Mouse (Mus musculus): ENCODE data around the gene Usp47. TPM values are rescaled to one million over a fixed set of nuclear protein-coding genes. Genes with fewer than 3 reads are reported as not detected.
"Not testable (repeated sequence)": the region's sequence is repeated elsewhere in the genome, so short reads cannot be mapped to it uniquely, and the experiment has no call there.

The Usp47 gene
- polyA plus RNA-seq, 1 experiment, result 73.3 TPM

DNA sequence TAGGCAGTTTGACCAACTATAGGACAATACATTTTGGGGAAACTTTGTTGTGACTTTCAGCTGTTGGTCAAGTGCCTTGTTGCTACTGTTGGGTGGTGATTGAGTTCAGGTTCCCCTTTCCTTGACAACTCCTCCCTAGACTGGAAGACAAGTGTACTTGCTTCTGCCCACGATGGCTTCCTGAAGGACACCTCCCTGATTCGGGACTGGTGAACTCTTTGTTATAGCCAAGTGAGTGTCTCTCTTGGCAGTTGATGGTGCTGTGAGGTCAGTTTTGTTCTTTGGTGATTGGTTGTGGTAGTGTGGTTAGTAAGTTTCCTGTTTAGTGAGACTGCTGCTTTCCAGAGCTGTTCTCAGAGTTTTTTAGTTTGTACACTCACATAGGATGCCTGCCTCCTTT lies 19.5 kb downstream of the Usp47 start:
- TF ChIP-seq CTCF (IDR thresholded peaks at IDR 0.05; ENCODE audit: borderline replicate concordance, extremely low read depth, insufficient read depth, insufficient read length) (no peak), POLR2A (IDR thresholded peaks at IDR 0.05; ENCODE audit: borderline replicate concordance, extremely low read depth, insufficient read depth, insufficient read length, poor library complexity, severe bottlenecking) (no peak)
- DNase-seq (ENCODE audit: low read depth), result no peak

- TF ChIP-seq CTCF (IDR thresholded peaks at IDR 0.05; ENCODE audit: borderline replicate concordance, extremely low read depth, insufficient read depth, insufficient read length) (no peak), POLR2A (IDR thresholded peaks at IDR 0.05; ENCODE audit: borderline replicate concordance, extremely low read depth, insufficient read depth, insufficient read length, poor library complexity, severe bottlenecking) (no peak)
- no peak for DNase-seq (ENCODE audit: low read depth)
Observed at GRCm38 (mm10) chr7:112045249-112045648, 21.9 kb downstream of the Usp47 start.

- no peak for TF ChIP-seq POLR2A (IDR thresholded peaks at IDR 0.05; ENCODE audit: borderline replicate concordance, extremely low read depth, insufficient read depth, insufficient read length, poor library complexity, severe bottlenecking)
- TF ChIP-seq CTCF (IDR thresholded peaks at IDR 0.05; ENCODE audit: borderline replicate concordance, extremely low read depth, insufficient read depth, insufficient read length), result no peak
- no peak for DNase-seq (ENCODE audit: low read depth)
Observed at GRCm38 (mm10) chr7:112045794-112046388, 22.6 kb downstream of the Usp47 start.

DNA sequence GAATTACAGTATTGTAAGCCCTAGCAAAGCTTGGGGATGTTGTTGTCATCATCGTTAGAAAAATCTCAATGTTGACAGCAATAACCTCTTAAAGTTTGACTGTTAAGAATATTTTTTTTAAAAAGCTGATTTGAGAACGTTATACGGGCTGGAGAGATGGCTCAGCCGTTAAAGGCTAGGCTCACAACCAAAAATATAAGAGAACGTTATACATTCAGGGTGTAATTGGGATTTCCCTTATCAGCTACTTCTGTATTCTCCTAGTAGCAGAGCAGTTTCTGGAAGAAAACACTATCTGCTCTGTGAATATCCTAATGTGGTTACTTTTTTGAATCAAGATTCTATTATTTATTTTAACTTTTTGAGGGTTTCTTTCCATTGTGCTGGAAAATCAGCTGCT lies 25.3 kb downstream of the Usp47 start:
- no peak for TF ChIP-seq CTCF (IDR thresholded peaks at IDR 0.05; ENCODE audit: borderline replicate concordance, extremely low read depth, insufficient read depth, insufficient read length)
- TF ChIP-seq POLR2A (IDR thresholded peaks at IDR 0.05; ENCODE audit: borderline replicate concordance, extremely low read depth, insufficient read depth, insufficient read length, poor library complexity, severe bottlenecking), result no peak
- no peak for DNase-seq (ENCODE audit: low read depth)

DNA sequence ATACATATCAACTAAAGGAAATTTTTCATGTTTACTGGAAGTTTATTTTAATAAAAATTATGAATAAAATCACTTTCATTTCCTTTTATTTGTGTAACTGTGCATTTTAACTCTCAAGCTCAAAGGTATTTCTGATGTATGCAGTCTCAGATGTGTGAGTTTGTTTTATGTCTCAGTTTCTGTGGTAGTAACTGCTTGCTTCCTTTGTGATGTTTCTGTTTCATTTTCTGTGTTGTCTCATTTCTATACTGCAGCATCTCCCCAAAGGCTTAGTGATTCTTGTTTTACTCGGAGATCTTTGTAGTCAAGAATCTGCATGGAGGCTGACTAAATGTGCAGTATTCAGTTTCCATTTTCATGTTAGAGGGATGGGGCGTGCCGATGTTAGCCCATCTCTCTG lies 30.4 kb downstream of the Usp47 start:
- TF ChIP-seq POLR2A (IDR thresholded peaks at IDR 0.05; ENCODE audit: borderline replicate concordance, extremely low read depth, insufficient read depth, insufficient read length, poor library complexity, severe bottlenecking) (no peak), CTCF (IDR thresholded peaks at IDR 0.05; ENCODE audit: borderline replicate concordance, extremely low read depth, insufficient read depth, insufficient read length) (no peak)
- DNase-seq (ENCODE audit: low read depth), result no peak

GRCm38 (mm10) chr7:112055901-112056625 lies 32.8 kb downstream of the Usp47 start:
- TF ChIP-seq CTCF (IDR thresholded peaks at IDR 0.05; ENCODE audit: borderline replicate concordance, extremely low read depth, insufficient read depth, insufficient read length) (no peak), POLR2A (IDR thresholded peaks at IDR 0.05; ENCODE audit: borderline replicate concordance, extremely low read depth, insufficient read depth, insufficient read length, poor library complexity, severe bottlenecking) (no peak)
- DNase-seq (ENCODE audit: low read depth), result no peak

GRCm38 (mm10) chr7:112074868-112075267 lies 51.6 kb downstream of the Usp47 start:
- no peak for DNase-seq (ENCODE audit: low read depth)
- TF ChIP-seq POLR2A (IDR thresholded peaks at IDR 0.05; ENCODE audit: borderline replicate concordance, extremely low read depth, insufficient read depth, insufficient read length, poor library complexity, severe bottlenecking), result no peak
- no peak for TF ChIP-seq CTCF (IDR thresholded peaks at IDR 0.05; ENCODE audit: borderline replicate concordance, extremely low read depth, insufficient read depth, insufficient read length)

DNA sequence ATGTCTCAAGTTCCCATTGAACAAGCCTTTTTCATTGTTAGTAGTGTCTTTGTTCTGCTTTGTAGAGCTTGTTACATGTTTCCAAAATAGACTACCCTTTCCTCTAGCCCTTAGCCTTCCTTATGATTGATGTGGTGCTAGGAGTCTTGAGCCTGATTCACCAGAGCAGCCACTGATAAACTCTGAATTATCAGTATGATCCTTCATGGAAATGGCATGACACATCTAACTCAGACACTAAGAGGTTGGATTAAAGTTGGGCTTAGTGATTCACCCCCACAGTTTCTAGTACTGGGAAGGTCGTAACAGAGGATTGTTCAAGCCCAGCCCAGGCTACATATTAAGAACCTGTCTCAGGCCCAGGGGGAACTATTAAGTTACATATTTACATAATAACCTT lies 59.3 kb downstream of the Usp47 start:
- DNase-seq (ENCODE audit: low read depth), result no peak
- TF ChIP-seq CTCF (IDR thresholded peaks at IDR 0.05; ENCODE audit: borderline replicate concordance, extremely low read depth, insufficient read depth, insufficient read length) (no peak), POLR2A (IDR thresholded peaks at IDR 0.05; ENCODE audit: borderline replicate concordance, extremely low read depth, insufficient read depth, insufficient read length, poor library complexity, severe bottlenecking) (no peak)

- no peak for DNase-seq (ENCODE audit: low read depth)
- TF ChIP-seq CTCF (IDR thresholded peaks at IDR 0.05; ENCODE audit: borderline replicate concordance, extremely low read depth, insufficient read depth, insufficient read length), result no peak
- no peak for TF ChIP-seq POLR2A (IDR thresholded peaks at IDR 0.05; ENCODE audit: borderline replicate concordance, extremely low read depth, insufficient read depth, insufficient read length, poor library complexity, severe bottlenecking)
Observed at GRCm38 (mm10) chr7:112084222-112084621, 60.9 kb downstream of the Usp47 start.

GRCm38 (mm10) chr7:112085062-112085461 lies 61.8 kb downstream of the Usp47 start:
- TF ChIP-seq POLR2A (IDR thresholded peaks at IDR 0.05; ENCODE audit: borderline replicate concordance, extremely low read depth, insufficient read depth, insufficient read length, poor library complexity, severe bottlenecking) (no peak), CTCF (IDR thresholded peaks at IDR 0.05; ENCODE audit: borderline replicate concordance, extremely low read depth, insufficient read depth, insufficient read length) (peak; percentile 89)
- DNase-seq (ENCODE audit: low read depth), result peak; percentile 90

- no peak for DNase-seq (ENCODE audit: low read depth)
- TF ChIP-seq POLR2A (IDR thresholded peaks at IDR 0.05; ENCODE audit: borderline replicate concordance, extremely low read depth, insufficient read depth, insufficient read length, poor library complexity, severe bottlenecking), result no peak
- no peak for TF ChIP-seq CTCF (IDR thresholded peaks at IDR 0.05; ENCODE audit: borderline replicate concordance, extremely low read depth, insufficient read depth, insufficient read length)
Observed at GRCm38 (mm10) chr7:112086186-112086585, 62.9 kb downstream of the Usp47 start.

DNA sequence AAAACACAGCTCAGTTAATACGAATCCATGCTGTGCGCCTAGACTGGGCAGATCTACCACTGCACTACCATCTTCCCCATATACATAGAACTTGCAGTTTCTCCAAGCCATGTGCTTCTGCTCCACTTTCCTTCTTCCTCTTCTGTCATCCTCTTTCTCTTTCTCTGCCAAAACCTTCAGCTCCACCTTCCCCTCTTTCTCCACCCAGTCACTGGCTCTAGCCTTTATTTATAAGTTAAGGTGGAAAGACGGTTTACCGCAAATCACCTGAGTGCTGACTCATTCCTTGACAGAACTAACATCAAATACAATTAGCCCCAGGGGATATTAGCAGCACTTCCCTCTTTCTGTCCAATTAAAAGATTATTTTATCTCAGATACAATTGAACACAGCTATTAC lies 71.6 kb downstream of the Usp47 start:
- not testable (repeated sequence) for DNase-seq (ENCODE audit: low read depth)

Data from brain, embryonic 14.5 days (tissue).